Mouse (Mus musculus) stomach, postnatal 0 days (tissue): ENCODE data around the gene Tanc1. TPM values are rescaled to one million over a fixed set of nuclear protein-coding genes. Genes with fewer than 3 reads are reported as not detected.
"Not testable (repeated sequence)": the region's sequence is repeated elsewhere in the genome, so short reads cannot be mapped to it uniquely, and the experiment has no call there.

Experiments used
- ATAC-seq: fragments of 200-750 bp; cut with Nextera tagmentation; 2 replicates; pipeline ENCODE4 v1.8.0; 2017; ENCODE audit not compliant: low FRiP score, low TSS enrichment
- DNase-seq: peaks from one replicate; pipeline ENCODE4 v3.0.0-alpha.2; 2016; ENCODE audit warnings: low spot score
- H3K27ac ChIP-seq: fragments of 300-500 bp; sonication (generic); replicated peaks from 2 replicates; pipeline ENCODE4 v1.5.1; 2014; ENCODE audit warnings: mild to moderate bottlenecking, control low read depth
- H3K27me3 ChIP-seq: fragments of 300-500 bp; sonication (generic); 2 replicates; pipeline ENCODE4 v1.6.1; 2014; ENCODE audit warnings: low read length; ENCODE audit not compliant: control insufficient read depth, insufficient read depth
- H3K36me3 ChIP-seq: fragments of 300-500 bp; sonication (generic); 2 replicates; pipeline ENCODE4 v1.6.1; 2014; ENCODE audit warnings: low read length, mixed read lengths; ENCODE audit not compliant: control insufficient read depth, insufficient read depth
- H3K4me1 ChIP-seq: fragments of 300-500 bp; sonication (generic); replicated peaks from 2 replicates; pipeline ENCODE4 v1.6.1; 2014; ENCODE audit warnings: antibody characterized with exemption; ENCODE audit not compliant: control insufficient read depth, insufficient read depth
- H3K4me2 ChIP-seq: fragments of 300-500 bp; sonication (generic); replicated peaks from 2 replicates; pipeline ENCODE4 v1.6.1; 2014; ENCODE audit warnings: low read depth, mild to moderate bottlenecking, control low read depth, moderate library complexity
- H3K4me3 ChIP-seq: fragments of 300-500 bp; sonication (generic); 2 replicates; pipeline ENCODE4 v1.5.1; 2014; ENCODE audit warnings: low read depth, low read length, control low read depth
- H3K9ac ChIP-seq: fragments of 300-500 bp; sonication (generic); 2 replicates; pipeline ENCODE4 v1.6.1; 2014; ENCODE audit warnings: mild to moderate bottlenecking, low read length, control low read depth, mixed read lengths
- H3K9me3 ChIP-seq: fragments of 300-500 bp; sonication (generic); 2 replicates; pipeline ENCODE4 v1.6.1; 2016; ENCODE audit warnings: low read length; ENCODE audit not compliant: control insufficient read depth
- CTCF ChIP-seq: IDR thresholded peaks from 2 replicates; pipeline ENCODE4 v1.5.1; 2016; ENCODE audit warnings: antibody characterized with exemption, low read depth, mild to moderate bottlenecking, moderate library complexity
- EP300 ChIP-seq: optimal IDR thresholded peaks from 2 replicates; pipeline ENCODE3; 2016; ENCODE audit warnings: antibody characterized with exemption
- whole genome bisulfite sequencing: fragments of 180-500 bp; shearing (Covaris S2); extraction: QIAGEN DNeasy Blood & Tissue Kit; methylation state at CpG from one replicate; pipeline ENCODE4 v1.1.7; 2014; 5-methylcytosine and 5-hydroxymethylcytosine counted together
- polyA plus RNA-seq: library from polyadenylated mRNA; unstranded; fragments of >200 nt; fragmentation: Nextera tagmentation; extraction: Ambion mirVana; gene quantifications from 2 replicates; pipeline ENCODE4 v1.2.1, GENCODE M21; 2015

The Tanc1 gene
- polyA plus RNA-seq = 13.4 and 15.7 TPM in 2 replicates

GRCm38 (mm10) chr2:59611831-59612732 is at the start of gene Tanc1:
TSS of gene Tanc1 (plus strand) at chr2:59612042.
- under 1% methylated on average over 91 of the region's 99 CpGs for WGBS
- Histone ChIP-seq H3K36me3 (no peaks in the 10 kb centered on the region), H3K27ac (peak within 1 kb of the TSS; percentile 95), H3K27me3 (no peaks in the 10 kb centered on the region), H3K4me3 (peak within 1 kb of the TSS; percentile 95), H3K4me2 (peak within 1 kb of the TSS; percentile 90), H3K4me1 (peaks cover 4% of the 10 kb centered on the region), H3K9me3 (no peaks in the 10 kb centered on the region), H3K9ac (peak within 1 kb of the TSS; percentile 96)
- ATAC-seq = peak; percentile 97
- TF ChIP-seq EP300 (no peak), CTCF (no peak)
- DNase-seq = peak; percentile 94

- no peaks in the 10 kb centered on the region for H3K4me1 ChIP-seq
- ATAC-seq (no peak), DNase-seq (no peak)
- no peak overlapping the region for H3K9ac ChIP-seq
- 78% methylated on average over 4 of the region's 4 CpGs for WGBS
- TF ChIP-seq EP300 (no peak), CTCF (peak; percentile 43)
- no peak overlapping the region for H3K27ac ChIP-seq
- no peaks in the 10 kb centered on the region for H3K27me3 ChIP-seq
- no peaks in the 10 kb centered on the region for H3K9me3 ChIP-seq
- H3K36me3 ChIP-seq = no peaks in the 10 kb centered on the region
- no peak overlapping the region for H3K4me2 ChIP-seq
- no peak overlapping the region for H3K4me3 ChIP-seq
Observed at GRCm38 (mm10) chr2:59562215-59562614, 49.6 kb upstream of the Tanc1 start.

- Histone ChIP-seq H3K4me3 (no peak overlapping the region), H3K9ac (no peak overlapping the region), H3K4me2 (no peak overlapping the region), H3K27ac (no peak overlapping the region), H3K36me3 (no peaks in the 10 kb centered on the region), H3K4me1 (no peaks in the 10 kb centered on the region), H3K27me3 (no peaks in the 10 kb centered on the region), H3K9me3 (no peaks in the 10 kb centered on the region)
- no peak for ATAC-seq
- no peak for DNase-seq
- TF ChIP-seq CTCF (no peak), EP300 (no peak)
- WGBS = 25% methylated on average over 5 of the region's 5 CpGs
Observed at GRCm38 (mm10) chr2:59562696-59563095, 49.1 kb upstream of the Tanc1 start.

- not testable (repeated sequence) for H3K27me3 ChIP-seq, H3K4me3 ChIP-seq, DNase-seq, ATAC-seq, H3K4me1 ChIP-seq, H3K4me2 ChIP-seq, H3K9ac ChIP-seq, H3K36me3 ChIP-seq, H3K9me3 ChIP-seq, H3K27ac ChIP-seq
- 92% methylated on average over 3 of the region's 10 CpGs for WGBS
Observed at GRCm38 (mm10) chr2:59564029-59564611, 47.7 kb upstream of the Tanc1 start.

GRCm38 (mm10) chr2:59564947-59565346 is 46.9 kb upstream of the Tanc1 start:
- Histone ChIP-seq H3K27me3 (no peaks in the 10 kb centered on the region), H3K4me1 (no peaks in the 10 kb centered on the region), H3K4me3 (no peak overlapping the region), H3K9ac (no peak overlapping the region), H3K4me2 (no peak overlapping the region), H3K36me3 (no peaks in the 10 kb centered on the region), H3K9me3 (no peaks in the 10 kb centered on the region), H3K27ac (no peak overlapping the region)
- ATAC-seq (no peak), DNase-seq (no peak)
- TF ChIP-seq CTCF = peak; percentile 35
- no peak for TF ChIP-seq EP300
- 84% methylated on average over 4 of the region's 4 CpGs for WGBS

- ATAC-seq (no peak), DNase-seq (no peak)
- no peaks in the 10 kb centered on the region for H3K36me3 ChIP-seq
- H3K4me3 ChIP-seq = no peak overlapping the region
- H3K27ac ChIP-seq = no peak overlapping the region
- no peaks in the 10 kb centered on the region for H3K4me1 ChIP-seq
- H3K9ac ChIP-seq = no peak overlapping the region
- WGBS = 21% methylated on average over 7 of the region's 7 CpGs
- TF ChIP-seq CTCF = no peak
- TF ChIP-seq EP300 = no peak
- H3K9me3 ChIP-seq = no peaks in the 10 kb centered on the region
- H3K4me2 ChIP-seq = no peak overlapping the region
- no peaks in the 10 kb centered on the region for H3K27me3 ChIP-seq
Observed at GRCm38 (mm10) chr2:59580939-59581338, 30.9 kb upstream of the Tanc1 start.
